Mouse (Mus musculus) MEL (cell line): ENCODE results near the gene Zbtb20.

Experiments used
- CHD2 ChIP-seq: IDR thresholded peaks from 2 replicates; pipeline ENCODE4 v1.6.1; 2011; ENCODE audit warnings: low read length, improper control_type of control experiment
- CTCF ChIP-seq, 3 experiments: IDR thresholded peaks in 2 of 3; conservative IDR thresholded peaks in 1 of 3; 2 replicates each; pipeline ENCODE4 v1.5.1; 2011 to 2012; ENCODE audit warnings: low read length in 3 of 3, low read depth in 2 of 3, mild to moderate bottlenecking in 2 of 3, improper control_type of control experiment in 1 of 3, inconsistent platforms in 1 of 3, mixed read lengths in 1 of 3, moderate library complexity in 1 of 3; ENCODE audit not compliant: control insufficient read depth in 1 of 3, insufficient read depth in 1 of 3, poor library complexity in 1 of 3, severe bottlenecking in 1 of 3
- ETS1 ChIP-seq: IDR thresholded peaks from 2 replicates; pipeline ENCODE4 v1.6.1; 2012; ENCODE audit warnings: low read depth, mild to moderate bottlenecking, inconsistent platforms, low read length, improper control_type of control experiment, moderate library complexity
- POLR2AphosphoS2 ChIP-seq: IDR thresholded peaks from 2 replicates; pipeline ENCODE4 v1.6.1; 2011; ENCODE audit warnings: low read length, improper control_type of control experiment
- UBTF ChIP-seq: IDR thresholded peaks from 2 replicates; pipeline ENCODE4 v1.6.1; 2012; ENCODE audit warnings: low read depth, mild to moderate bottlenecking, inconsistent platforms, low read length, improper control_type of control experiment, moderate library complexity, borderline replicate concordance; ENCODE audit not compliant: insufficient read depth

DNA sequence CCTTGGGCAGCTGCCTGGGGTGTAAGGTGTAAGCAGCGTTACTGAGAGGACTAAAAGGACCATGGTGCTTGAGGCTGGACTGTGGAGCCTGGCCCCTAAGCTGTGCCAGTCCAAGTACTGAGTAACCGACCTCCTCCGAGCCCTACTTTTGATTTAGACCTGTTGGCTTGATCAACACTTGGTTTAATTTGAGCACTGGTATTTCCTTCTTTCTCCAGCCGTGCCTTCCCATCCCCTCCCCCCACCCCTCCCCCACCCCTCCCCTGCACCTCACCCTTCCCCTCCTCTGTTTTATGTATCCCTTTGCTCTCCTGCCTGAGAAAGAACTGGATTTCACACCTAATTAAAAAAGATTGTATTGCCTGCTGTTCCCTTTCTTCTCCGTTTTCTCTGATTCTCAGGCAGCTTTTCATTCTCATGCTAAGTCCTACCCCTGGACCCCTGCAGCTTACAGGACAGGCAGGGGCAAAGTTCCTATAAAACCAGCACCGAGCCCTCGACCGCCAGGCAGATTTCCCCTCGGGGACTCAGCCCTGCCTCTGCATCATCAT, 728.0 kb downstream of the Zbtb20 start:
- TF ChIP-seq CTCF (IDR thresholded peaks at IDR 0.05 in 2 of 3, conservative IDR thresholded peaks at IDR 0.05 in 1 of 3; ENCODE audit: control insufficient read depth in 1 of 3, insufficient read depth in 1 of 3, low read depth in 2 of 3, low read length in 3 of 3, poor library complexity in 1 of 3, severe bottlenecking in 1 of 3) (no peak), CHD2 (no peak), ETS1 (no peak), POLR2AphosphoS2 (no peak), UBTF (no peak)
